Mouse (Mus musculus) spleen, adult 18-20 months (tissue): Measurements from ENCODE around the gene Fam160a1.

ENCODE experiments used
- DNase-seq, 2 experiments: peaks; one replicate each; pipeline ENCODE4 v3.0.0; 2022; ENCODE audit warnings: mixed read lengths in 2 of 2

Fam160a1 gene

DNA sequence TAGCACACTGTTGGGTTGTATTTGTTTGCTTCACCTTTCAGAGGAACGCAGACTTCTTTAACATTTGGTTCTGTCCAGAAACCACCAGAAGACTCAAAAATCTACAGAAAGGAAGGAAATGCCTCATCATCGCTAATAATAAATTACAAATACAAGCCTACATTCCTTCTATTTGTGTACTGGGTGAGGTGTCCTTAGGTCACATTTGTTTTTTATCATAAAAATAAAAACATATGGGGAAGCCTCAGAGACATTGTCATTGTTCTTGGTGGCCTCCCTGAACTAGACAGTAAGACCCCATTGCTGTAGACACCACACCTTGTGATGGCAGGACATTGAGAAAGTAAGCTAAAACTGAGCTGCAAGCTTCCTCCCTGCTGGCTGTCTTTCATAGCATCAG, at the start of gene Fam160a1:
Gene Fam160a1, minus strand, starts transcription at position 101 of the 400 bp plus-strand sequence.
- no peak for DNase-seq

DNA sequence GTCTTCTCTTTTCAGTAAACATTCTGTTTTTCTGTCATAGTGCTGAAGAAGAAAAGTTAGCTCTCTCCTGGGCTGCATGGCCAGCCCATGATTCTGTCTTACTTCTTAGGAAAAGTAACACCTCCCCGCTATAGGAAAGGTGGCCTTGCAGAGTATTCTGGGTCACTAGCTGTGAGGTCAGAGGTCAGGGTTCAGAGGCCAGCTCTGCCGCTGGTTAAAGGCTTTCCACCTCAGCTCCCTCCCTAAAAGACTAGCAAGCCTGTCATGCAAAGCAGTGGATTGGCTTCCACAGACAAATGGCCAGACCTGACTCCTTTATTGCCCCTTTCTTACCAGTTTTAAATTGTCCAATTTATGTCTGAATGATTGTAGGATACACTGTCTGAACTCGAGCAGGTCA, 46.9 kb upstream of the Fam160a1 start:
- no peak for DNase-seq

DNA sequence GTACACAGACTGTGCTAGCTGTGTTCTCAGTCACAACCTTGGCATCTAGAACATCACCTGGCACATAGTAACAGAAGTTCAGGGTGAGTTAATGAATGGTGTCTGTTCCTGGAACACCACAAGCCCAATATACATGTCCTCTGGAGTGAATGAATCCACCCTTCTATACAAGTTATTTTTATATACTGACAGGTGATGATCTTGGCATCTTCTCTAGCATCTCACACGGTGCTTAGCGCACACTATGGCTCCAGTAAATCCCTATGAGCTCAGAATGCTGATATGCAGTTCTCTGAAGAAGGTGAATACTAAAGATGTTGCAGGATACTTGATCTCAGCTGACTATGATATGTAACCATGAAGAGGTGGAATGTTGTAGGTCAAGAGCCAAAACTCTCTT, 45.8 kb upstream of the Fam160a1 start:
- no peak for DNase-seq

DNA sequence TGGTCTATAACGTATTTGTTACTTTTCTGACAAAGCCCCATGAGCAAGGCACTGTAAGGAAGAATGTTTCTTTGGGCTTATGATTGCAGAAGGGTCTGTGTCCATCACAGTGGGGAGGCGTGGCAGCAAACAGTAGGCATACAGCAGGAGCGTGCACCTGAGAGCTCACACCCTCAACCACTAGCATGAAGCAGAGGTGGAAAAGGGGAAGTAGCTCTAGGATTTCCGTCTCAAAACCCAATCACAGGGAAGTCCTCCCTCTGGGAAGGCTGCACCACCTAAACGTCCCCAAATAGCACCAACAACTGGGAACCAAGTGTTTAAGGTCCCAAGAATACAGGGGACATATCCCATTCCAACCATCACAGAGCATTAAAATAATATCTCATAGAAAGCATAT, 43.9 kb upstream of the Fam160a1 start:
- no peak for DNase-seq

DNA sequence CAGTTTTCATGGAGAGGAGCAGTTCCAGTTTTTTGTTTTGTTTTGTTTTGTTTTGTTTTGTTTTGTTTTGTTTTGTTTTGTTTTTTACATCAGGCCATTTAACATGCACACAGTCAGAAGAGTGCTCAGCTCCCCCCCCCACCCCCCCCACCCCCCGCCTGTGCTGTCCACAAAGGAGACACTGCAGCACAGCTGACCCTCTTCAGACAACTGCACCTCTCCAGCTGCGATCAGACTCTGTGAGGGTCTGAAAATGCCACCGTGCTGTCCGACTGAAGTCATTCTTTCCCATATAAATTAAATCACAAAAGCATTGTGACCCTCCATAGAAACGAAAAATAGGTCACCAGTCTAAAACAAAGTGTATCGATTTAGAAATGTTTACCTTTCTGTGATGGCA, 42.2 kb upstream of the Fam160a1 start:
- DNase-seq = no peak

DNA sequence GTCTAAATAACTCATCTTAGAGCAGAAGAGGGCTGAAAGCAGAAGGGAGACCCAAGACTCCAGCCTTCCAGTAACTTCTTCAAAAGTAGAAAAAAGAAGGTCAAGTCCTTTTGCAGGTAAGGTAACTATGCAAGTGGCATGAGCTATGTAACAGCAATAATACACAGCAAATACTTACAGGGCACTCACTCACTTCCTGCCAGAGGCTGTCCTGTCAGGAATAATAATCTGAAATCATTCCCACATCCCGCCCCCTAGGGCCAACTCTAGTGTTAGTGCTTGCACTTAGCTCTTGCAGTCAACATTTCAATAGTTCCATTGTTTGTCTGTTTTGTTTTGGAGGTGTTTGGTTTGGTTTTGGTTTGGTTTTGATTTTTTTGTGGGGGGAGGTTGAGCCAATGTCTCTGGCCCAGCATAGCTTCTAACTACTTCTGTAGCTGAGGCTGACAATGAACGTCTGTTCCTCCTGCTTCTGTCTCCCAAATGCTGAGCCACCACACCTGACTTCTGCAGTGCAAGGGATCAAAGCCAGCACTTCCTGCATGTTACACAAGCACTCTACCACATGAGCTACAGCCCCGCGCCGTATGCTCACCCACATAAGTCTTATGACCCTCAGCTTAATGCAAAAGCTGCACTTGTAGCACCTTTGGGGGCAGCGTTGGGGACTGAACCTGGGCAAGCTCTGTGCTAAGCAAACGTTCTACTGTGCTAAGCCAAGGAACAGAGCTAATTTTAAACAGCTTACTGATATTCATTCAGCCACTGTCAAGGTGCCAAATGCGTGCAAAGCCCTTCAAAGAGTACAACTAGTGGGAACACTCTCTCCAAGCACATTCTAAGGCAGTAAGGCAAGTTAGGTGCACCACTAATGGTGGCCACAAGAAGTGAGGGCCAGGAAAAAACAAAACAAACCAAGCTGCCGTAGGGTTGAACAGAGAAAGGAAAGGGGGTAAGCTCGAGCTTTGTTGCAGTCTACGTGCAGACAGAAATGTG, 41.3 kb upstream of the Fam160a1 start:
- no peak for DNase-seq

DNA sequence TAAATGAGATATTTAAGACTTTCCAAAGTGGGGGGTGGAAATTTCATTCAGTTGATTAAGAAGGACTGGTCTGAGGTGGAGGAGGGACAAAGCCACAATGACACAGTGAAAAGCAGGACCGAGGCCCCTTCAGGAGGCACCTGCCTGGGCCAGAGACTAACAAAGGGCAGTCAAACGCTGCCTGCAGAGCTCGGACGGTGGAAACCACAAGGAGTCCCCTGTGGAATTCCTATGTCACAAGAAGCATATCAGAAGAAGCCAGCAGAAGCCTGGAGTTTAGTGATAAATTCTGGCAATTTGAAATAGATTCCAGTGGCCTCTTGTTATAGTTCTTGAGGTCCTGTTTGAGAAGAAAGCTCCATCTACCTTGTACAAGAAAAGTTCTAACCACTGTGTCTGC, 40.0 kb upstream of the Fam160a1 start:
- DNase-seq = no peak

DNA sequence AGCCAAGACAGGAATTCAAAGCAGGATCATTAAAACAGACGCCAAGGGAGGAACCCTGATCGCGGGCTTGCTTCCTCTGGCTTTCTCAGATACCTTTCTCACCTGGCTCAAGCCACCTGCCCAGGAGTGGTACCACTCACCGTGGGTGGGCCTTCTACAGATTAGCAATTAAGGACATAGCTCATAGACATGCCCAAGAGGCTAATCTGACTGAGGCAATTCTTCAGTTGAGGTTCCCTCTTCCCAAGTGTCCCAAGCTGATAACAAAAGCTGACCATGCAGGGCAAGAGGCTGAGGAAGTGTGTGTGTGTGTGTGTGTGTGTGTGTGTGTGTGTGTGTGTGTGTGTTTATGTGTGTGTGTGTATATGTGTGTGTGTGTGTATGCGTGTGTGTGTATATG, 38.9 kb upstream of the Fam160a1 start:
- DNase-seq = no peak

DNA sequence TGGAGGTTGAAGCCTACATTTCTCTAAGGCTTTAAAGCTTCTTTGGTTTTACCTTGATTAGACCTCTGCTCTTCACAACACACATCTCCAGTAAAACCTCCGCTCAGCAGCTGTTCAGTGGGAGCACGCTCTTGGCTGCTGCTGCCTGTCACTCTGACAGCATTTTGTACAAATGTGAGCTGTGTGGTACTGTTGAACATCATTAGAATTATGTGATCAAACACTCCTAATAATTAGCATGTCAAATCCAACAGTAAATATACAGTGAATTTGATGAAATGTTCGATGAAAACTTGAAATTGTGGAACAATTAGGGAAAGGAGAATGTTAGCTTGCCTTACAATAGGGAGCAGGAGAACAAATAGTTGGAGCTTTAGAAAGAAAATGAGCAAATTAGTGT, 38.0 kb upstream of the Fam160a1 start:
- no peak for DNase-seq

DNA sequence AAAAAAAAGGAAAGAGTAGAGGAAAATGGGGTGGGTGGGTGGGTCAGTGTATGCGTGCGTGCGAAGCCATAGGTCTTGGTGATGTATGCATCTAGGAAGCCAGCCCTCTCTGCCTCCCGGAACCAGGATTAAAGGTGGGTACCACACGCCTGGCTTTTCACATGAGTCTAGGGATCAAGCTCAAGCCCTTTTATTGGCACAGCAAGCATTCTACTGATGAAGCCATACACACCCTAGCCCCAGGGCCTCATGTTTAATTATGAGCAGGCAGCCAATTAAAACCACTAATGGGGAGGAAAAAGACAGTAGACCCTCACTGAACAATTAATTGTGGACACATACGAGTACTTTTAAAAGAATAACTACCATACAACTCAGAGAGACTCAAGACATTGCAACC, 37.1 kb upstream of the Fam160a1 start:
- DNase-seq = no peak

DNA sequence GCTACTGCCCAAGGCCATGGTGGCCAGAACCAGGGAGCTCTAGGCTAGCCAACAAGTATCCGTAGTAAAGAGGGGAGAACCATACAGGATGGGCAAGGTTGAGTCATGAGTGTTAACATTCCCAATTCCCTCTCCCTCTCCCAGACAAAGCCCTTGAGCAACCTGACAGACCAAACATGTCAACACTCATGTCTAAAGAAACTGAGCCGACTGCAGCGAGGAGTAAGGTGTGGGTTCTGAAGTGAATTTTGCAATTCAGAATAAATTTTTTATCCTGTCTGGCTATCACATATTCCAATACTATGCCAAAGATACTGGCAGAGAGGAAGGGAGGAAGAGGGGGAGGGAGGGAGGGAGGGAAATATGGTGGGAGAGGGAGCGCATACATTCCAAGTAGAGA, 36.6 kb upstream of the Fam160a1 start:
- no peak for DNase-seq

DNA sequence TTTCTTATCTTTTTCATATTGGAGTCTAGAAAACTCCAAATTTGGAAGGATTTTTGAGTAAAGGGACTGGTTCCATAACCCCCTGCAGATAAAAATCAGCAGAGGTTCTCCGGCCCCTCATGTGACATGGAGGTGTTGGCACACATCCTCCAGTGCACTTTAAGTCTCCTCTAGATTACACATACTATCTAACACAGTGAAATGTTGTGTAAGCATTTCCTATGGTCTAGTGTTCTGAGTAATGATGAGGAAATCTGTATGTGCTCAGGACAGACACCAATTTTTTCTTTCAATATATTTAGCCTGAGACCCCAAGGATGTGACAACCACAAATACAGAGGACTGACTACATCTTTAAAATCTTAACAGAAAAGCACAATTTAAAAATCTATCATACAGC, 33.0 kb upstream of the Fam160a1 start:
- DNase-seq = no peak

DNA sequence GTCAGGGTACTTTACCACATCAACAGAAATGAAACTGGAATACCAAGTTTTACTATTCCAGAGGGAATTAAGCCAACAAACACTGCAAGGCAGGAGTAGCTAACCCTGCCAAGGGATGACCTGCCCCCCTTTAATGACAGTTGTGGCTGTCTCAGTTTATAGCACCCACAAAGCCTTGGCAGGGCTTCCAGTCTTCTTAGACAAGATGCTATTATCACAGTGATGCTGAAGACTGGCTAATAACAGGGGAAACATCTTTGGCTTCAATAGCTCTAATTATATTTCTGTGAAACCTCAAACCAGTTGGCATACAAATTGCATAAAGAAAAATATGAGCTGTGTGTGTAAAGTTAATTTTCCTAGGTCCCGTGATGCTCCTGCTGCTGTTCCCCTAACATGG, 29.2 kb upstream of the Fam160a1 start:
- no peak for DNase-seq

DNA sequence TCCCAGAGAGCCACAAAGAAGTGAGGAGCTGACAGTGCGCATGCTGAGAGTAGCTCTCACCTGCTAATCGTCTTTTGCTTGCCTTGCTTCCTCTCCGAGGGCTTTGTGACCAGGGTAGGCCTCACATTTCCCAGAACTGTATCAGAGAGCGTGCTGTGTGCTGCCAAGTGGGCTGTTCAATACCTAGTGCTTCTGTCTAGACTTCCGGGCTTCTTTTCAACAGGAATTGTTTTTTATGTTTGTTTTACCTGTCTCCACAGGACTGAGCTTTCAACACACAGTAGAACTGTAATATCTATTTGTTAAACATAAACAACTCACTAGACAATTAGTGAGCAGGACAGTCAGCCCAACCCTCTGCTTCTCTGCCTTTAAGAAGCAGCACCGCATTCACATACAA, 28.2 kb upstream of the Fam160a1 start:
- no peak for DNase-seq

DNA sequence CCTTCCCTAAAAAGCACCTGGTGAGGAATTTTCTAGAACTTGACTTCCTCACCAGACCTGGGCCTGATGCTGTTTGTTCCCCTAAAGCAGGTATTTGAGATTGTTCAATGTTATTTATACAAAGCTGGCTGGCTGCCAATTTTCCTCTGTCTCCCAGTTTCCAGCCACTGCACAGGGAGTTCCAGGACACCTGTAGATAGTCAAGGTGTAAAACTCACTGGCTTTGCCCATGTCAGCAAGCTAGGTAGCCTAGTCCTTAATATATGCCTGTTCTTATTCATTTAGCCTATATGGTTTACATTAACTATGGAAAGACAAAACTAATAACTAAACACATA, 25.8 kb upstream of the Fam160a1 start:
- DNase-seq = no peak

DNA sequence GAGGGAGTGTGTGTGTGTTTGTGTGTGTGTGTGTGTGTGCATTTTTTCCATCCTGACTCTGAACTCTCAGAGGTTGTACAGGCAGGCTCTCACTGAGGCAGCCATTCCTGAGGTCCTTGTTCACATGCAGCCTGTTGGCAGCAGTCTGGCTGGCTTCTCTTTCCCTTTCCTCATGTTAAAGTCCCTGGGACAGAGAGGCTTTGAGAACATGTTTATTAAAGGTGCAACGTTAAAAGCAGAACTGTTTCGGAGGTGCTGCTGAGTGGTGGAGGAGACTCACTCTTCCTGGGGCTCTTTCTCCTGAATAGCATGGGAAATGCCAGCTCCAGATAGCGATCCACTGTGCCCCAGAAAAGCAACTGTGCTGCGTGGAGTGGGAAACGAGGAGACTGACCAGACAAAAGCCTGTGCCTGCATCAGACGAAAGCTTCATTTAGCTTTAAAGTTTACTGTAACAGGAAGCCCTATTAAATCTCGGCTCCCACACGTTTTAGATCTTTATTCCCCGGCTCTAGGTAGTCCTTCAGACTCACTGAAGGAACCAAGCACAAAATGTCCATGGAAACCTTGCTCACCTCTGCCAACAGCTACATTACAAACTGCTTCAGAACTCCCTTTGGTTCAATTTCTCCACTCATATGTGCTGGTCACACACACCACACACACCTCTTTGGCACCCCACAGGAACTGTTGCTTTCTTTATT, 25.2 kb upstream of the Fam160a1 start:
- DNase-seq = no peak

DNA sequence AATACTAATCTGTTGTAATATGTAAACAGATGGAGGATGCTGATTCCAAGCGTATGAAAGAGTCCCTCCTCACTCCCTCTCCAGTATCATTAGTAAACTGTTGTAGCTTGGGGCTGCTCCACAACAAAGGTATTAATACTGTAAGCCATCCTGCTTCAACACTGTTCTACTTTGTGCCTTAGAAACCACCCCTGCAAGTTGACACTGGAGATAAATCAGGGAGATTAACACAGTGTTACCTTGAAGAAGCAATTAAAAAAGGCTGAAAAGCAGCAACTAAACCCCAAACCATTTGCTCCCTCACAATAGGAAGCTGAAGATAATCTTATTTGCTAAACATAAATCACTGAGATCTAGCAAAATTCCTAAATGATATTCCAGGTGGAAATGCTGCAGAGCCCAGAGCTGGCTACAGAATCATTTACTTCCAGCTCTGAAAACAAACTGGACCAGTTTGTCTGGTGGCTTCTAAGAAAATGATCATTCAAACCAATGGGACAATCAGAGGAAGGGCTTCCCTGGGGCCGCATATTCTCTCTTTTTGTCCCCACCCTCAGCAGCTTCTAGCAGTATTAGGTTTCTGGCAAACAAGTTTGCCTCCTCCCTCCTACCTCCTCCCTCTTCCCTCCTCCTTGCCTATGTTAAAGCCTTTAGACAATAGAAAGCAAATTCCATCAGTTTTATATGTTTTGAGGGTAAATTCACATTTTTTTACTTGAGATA, 24.5 kb upstream of the Fam160a1 start:
- no peak for DNase-seq

DNA sequence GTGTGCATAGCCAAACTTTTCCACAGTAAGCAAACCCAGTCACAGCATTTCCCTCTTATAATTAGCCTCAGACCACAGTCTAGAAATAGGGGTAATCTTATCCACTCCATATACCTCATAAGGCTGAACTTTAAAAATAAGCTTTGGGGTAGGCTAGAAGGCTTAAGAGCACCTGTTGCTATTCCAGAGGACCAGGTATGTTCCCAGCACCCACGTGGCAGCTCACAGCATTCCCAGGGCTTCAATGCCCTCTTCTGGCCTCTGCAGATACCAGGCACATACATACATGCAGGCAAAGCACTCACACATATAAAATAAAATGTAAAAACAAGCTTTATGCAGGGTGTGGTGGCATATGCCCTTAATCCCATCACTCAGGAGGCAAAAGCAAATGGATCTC, 16.5 kb upstream of the Fam160a1 start:
- DNase-seq = no peak

DNA sequence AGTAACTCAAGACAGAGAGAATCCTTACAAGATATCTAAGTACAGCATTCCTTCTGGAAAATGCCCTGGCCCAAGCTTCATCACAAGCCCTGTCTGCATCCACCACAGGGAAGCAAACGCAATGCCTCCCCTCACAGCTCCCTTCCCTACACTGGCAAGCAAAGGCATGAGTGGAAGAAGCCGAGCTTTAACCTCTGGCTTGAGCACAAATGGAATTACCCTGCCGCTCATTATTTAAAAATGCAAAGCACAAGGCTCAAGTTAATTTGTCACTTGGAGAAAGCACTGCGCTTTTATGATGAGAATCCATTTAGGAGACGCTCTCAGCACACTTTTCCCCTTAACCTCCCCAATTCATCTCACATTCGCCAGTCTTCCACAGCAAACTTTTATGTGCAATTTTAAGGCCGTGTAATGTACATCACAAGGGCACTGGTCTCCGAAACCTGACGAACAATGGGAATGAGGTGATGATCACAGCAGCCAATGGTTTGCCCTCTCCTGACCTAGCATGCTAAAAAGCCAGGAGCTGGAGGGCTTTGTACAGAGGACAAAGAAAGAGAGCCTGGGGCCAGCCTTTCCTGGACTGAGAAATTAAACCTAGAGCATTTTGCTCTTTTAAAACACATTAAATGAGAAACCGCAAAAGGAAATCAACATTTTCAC, 15.5 kb upstream of the Fam160a1 start:
- DNase-seq = no peak

DNA sequence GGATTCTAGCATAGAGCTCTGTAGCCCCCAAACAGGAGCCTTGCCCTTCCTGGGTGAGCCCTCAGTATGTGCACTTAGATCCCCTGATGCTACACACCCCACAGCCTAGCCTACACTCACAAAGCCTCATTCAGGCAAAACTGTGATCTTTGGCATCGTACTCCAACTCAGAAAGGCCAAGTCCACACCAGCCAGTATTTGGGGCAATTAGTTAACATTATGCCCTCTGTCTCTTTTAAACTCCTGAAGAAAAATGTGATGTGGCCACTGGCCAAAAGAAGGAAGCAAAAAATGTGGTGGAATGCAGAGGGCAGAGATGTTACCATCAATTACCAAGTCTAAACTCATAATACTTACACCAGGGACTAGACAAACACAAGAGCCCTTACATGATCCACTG, 14.7 kb upstream of the Fam160a1 start:
- DNase-seq = no peak

DNA sequence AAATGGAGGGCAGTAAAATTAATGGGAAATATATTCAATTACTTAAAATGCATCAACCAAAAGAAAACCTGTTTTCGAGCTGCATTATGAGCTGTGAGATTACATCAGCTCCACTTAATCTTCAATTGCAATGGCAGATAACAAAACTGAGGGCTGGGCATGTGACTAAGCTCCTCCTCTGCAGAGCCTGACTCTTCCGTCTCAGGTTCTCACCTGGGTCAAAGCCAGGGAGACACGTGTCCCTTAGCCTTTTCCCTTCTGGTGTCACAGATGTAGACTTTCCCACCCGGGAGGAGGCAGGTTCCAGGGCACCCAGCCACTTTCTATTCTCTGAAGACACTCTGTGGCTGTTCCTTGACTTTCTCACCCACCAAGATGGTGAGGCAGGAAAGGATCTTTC, 12.0 kb upstream of the Fam160a1 start:
- no peak for DNase-seq

DNA sequence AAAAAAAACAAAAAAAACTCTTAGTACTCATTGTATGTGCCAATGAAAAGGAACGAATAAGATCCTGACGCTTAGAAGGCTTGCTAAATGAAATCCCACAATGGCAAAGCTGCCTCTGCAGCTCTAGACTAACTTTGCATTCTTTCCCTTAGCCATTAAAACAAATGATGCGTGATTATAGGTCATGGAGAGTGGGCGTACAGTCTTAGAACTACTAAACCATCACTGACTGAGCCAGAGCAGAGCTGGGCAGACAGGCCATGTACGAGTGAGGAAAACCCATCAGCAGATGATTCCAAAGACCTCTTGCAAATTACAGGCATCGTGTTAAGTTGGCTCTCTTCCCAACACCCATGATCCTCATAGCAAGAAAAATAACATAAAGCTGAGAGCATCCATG, 10.7 kb upstream of the Fam160a1 start:
- DNase-seq = no peak

DNA sequence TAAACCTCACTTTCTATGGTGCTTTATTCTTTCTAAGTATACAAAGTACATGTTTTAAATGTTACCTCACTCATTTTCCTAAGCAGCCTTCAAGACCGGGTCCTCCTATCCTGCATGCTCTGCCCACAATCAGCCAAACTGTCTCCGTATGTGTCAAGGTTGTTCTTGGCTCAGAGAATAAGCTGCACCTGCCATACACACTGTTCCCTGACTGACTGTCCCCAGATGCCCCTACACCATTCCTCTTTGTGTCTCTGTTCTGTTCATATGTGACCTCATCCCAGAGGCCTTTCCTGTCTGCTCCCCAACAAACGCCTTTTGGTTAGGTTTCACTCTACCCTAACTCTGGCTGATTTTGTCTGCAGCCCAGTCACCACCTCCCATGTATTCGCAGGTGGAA, 10.2 kb upstream of the Fam160a1 start:
- no peak for DNase-seq
